Mouse (Mus musculus): Measurements from ENCODE around the gene Cdh13. TPM values are rescaled to one million over a fixed set of nuclear protein-coding genes. Genes with fewer than 3 reads are reported as not detected.

Gene Cdh13
- polyA plus RNA-seq, 1 experiment = not detected

DNA sequence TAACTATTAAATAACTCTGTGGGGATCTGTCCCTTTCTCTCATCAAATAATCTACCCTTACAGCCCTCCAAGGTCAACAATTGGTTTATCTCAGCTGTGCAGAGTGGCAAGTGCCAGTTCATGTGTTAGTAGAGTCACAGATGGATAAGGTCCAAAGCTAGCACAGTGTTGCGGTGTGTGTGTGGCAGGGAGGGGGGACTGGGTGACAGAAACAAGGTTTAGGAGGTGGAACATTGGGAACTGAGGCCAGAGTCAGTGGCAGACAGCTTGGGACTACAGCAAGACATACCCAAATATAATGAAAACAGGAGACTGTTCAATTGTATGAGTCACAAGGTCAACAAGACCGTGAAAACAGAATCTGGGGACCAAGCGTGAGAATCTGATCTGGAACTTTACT, 171.7 kb downstream of the Cdh13 start:
- Histone ChIP-seq H3K4me1 (no peaks in the 10 kb centered on the region), H3K27me3 (replicated peaks) (no peaks in the 10 kb centered on the region), H3K9me3 (peaks cover 67% of the 10 kb centered on the region), H3K36me3 (replicated peaks; ENCODE audit: low read length) (no peaks in the 10 kb centered on the region), H3K4me3 (replicated peaks) (no peak overlapping the region)
- TF ChIP-seq GATA1 (IDR thresholded peaks at IDR 0.05; ENCODE audit: borderline replicate concordance, low read length) (no peak), FLI1 (IDR thresholded peaks at IDR 0.05; ENCODE audit: low read length) (no peak)

- H3K27me3 ChIP-seq (replicated peaks) = no peaks in the 10 kb centered on the region
- H3K4me3 ChIP-seq (replicated peaks) = no peak overlapping the region
- H3K4me1 ChIP-seq = no peaks in the 10 kb centered on the region
- H3K9me3 ChIP-seq = peaks cover 96% of the 10 kb centered on the region
- H3K36me3 ChIP-seq (replicated peaks; ENCODE audit: low read length) = no peaks in the 10 kb centered on the region
- no peak for TF ChIP-seq FLI1 (IDR thresholded peaks at IDR 0.05; ENCODE audit: low read length)
- no peak for TF ChIP-seq GATA1 (IDR thresholded peaks at IDR 0.05; ENCODE audit: borderline replicate concordance, low read length)
Observed at GRCm38 (mm10) chr8:118465330-118465948, 181.9 kb downstream of the Cdh13 start.

GRCm38 (mm10) chr8:118477587-118477986, 194.1 kb downstream of the Cdh13 start:
- H3K4me1 ChIP-seq = no peaks in the 10 kb centered on the region
- no peak overlapping the region for H3K4me3 ChIP-seq (replicated peaks)
- no peaks in the 10 kb centered on the region for H3K36me3 ChIP-seq (replicated peaks; ENCODE audit: low read length)
- TF ChIP-seq FLI1 (IDR thresholded peaks at IDR 0.05; ENCODE audit: low read length) (no peak), GATA1 (IDR thresholded peaks at IDR 0.05; ENCODE audit: borderline replicate concordance, low read length) (no peak)
- no peaks in the 10 kb centered on the region for H3K27me3 ChIP-seq (replicated peaks)
- H3K9me3 ChIP-seq = peaks cover 81% of the 10 kb centered on the region

DNA sequence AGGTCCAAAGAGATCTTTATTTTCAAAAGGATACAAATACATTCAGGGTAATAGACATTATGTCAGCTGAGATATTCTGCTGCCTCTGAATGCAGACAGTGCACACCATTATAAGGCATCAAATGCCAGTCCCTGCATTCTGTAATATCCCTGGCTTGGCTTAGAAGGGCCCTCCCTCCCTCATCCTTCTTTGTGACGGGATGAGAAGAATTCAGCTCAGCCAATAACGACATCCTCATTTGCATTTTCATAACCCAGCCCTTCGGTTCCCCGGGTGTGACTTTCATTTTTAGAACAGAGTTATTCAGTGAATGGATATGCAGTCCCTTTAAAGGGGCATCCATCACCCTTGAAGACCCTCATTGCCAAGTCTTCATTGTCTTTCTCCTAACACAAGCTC, 205.2 kb downstream of the Cdh13 start:
- TF ChIP-seq GATA1 (IDR thresholded peaks at IDR 0.05; ENCODE audit: borderline replicate concordance, low read length) (no peak), FLI1 (IDR thresholded peaks at IDR 0.05; ENCODE audit: low read length) (no peak)
- Histone ChIP-seq H3K4me1 (no peaks in the 10 kb centered on the region), H3K9me3 (peaks cover 78% of the 10 kb centered on the region), H3K4me3 (replicated peaks) (no peak overlapping the region), H3K27me3 (replicated peaks) (no peaks in the 10 kb centered on the region), H3K36me3 (replicated peaks; ENCODE audit: low read length) (no peaks in the 10 kb centered on the region)

DNA sequence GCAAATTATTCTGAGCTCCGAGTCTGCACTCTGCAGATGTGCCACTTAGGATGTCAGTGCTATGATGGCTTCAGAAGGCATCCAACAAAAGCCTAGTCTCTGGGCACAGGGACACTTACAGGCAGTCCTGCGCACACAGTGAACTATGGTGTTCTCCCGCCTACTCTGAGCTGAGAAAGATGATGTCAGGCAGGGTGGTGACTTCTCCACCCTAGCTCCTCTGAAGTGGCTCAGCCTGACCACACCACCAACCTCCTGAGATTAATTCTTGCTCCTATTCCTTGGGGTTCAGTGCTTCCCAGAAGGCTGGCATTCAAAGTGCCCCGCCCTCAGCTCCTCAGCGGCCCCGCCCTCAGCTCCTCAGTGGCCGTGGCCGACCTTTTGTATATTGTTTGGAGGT, 219.0 kb downstream of the Cdh13 start:
- Histone ChIP-seq H3K9me3 (peaks cover 90% of the 10 kb centered on the region), H3K4me3 (replicated peaks) (no peak overlapping the region), H3K36me3 (replicated peaks; ENCODE audit: low read length) (no peaks in the 10 kb centered on the region), H3K4me1 (no peaks in the 10 kb centered on the region), H3K27me3 (replicated peaks) (no peaks in the 10 kb centered on the region)
- TF ChIP-seq FLI1 (IDR thresholded peaks at IDR 0.05; ENCODE audit: low read length) = no peak
- TF ChIP-seq GATA1 (IDR thresholded peaks at IDR 0.05; ENCODE audit: borderline replicate concordance, low read length) = no peak

DNA sequence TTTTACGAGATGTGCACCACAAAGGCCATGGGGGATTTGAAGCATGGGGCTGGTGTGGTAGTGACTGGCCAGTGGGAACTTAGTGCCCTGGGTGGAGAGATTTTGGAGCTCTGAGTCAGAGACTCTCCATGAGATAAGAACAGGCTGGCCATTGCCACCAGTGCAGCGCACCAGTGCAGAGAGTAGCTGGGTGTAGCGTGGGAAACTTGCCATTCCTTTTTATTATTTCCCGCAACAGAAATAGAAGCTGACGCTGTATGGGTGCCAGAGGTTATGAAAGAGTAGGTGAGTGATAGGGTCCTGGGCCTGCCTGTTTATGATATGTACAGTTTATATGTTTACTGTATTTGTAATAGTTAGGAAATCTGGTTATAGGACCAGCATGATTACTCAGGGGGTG, 225.9 kb downstream of the Cdh13 start:
- no peaks in the 10 kb centered on the region for H3K27me3 ChIP-seq (replicated peaks)
- H3K9me3 ChIP-seq = peaks cover 68% of the 10 kb centered on the region
- H3K4me3 ChIP-seq (replicated peaks) = no peak overlapping the region
- H3K4me1 ChIP-seq = no peaks in the 10 kb centered on the region
- no peaks in the 10 kb centered on the region for H3K36me3 ChIP-seq (replicated peaks; ENCODE audit: low read length)
- TF ChIP-seq FLI1 (IDR thresholded peaks at IDR 0.05; ENCODE audit: low read length) (no peak), GATA1 (IDR thresholded peaks at IDR 0.05; ENCODE audit: borderline replicate concordance, low read length) (no peak)

- Histone ChIP-seq H3K36me3 (replicated peaks; ENCODE audit: low read length) (no peaks in the 10 kb centered on the region), H3K4me3 (replicated peaks) (peak overlapping the region; percentile 42), H3K4me1 (no peaks in the 10 kb centered on the region), H3K27me3 (replicated peaks) (no peaks in the 10 kb centered on the region), H3K9me3 (peaks cover 77% of the 10 kb centered on the region)
- no peak for TF ChIP-seq GATA1 (IDR thresholded peaks at IDR 0.05; ENCODE audit: borderline replicate concordance, low read length)
- TF ChIP-seq FLI1 (IDR thresholded peaks at IDR 0.05; ENCODE audit: low read length) = no peak
Observed at GRCm38 (mm10) chr8:118513259-118513658, 229.7 kb downstream of the Cdh13 start.

DNA sequence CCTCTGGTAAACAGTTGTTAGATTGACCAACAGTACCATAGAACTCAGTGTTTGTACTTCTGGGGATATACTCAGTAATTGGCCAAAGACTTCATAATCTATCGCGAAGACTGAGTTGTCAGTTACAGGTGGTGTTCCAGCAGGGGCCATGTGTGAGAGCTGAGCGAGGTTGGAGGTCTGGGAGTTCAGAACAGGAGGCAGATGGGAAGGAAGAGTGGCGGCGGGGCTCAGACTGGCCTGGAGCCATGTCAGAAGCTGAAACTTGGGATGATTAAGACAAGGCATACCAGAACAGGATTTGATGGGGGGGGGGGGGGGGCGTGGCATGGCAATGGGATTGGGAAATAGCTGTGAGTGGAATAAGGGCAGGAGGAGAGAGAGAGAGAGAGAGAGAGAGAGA, 232.1 kb downstream of the Cdh13 start:
- TF ChIP-seq GATA1 (IDR thresholded peaks at IDR 0.05; ENCODE audit: borderline replicate concordance, low read length) (no peak), FLI1 (IDR thresholded peaks at IDR 0.05; ENCODE audit: low read length) (no peak)
- H3K27me3 ChIP-seq (replicated peaks) = no peaks in the 10 kb centered on the region
- H3K4me1 ChIP-seq = no peaks in the 10 kb centered on the region
- H3K9me3 ChIP-seq = peaks cover 79% of the 10 kb centered on the region
- H3K4me3 ChIP-seq (replicated peaks) = no peak overlapping the region
- no peaks in the 10 kb centered on the region for H3K36me3 ChIP-seq (replicated peaks; ENCODE audit: low read length)

DNA sequence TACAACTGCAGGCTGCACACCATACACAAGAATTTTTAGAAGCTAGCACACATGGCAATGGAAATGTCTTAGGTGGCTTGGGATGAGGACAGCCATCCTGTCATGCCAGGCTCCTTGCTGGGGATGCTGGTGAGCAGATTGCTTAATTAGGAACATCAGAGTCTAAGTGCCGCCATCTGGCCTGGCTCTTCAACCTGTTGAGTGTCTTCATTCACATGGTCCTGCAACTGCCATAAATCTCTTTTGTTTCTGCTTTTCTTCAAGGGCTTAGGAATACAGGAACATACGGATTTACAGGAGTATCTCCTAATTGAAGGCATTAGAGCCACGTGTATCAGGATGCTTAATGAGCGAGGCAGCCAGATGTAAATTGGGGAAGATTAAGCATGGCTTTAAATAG, 233.5 kb downstream of the Cdh13 start:
- Histone ChIP-seq H3K4me1 (no peaks in the 10 kb centered on the region), H3K4me3 (replicated peaks) (no peak overlapping the region), H3K36me3 (replicated peaks; ENCODE audit: low read length) (no peaks in the 10 kb centered on the region), H3K9me3 (peaks cover 78% of the 10 kb centered on the region), H3K27me3 (replicated peaks) (no peaks in the 10 kb centered on the region)
- TF ChIP-seq GATA1 (IDR thresholded peaks at IDR 0.05; ENCODE audit: borderline replicate concordance, low read length) (no peak), FLI1 (IDR thresholded peaks at IDR 0.05; ENCODE audit: low read length) (no peak)

- Histone ChIP-seq H3K4me3 (replicated peaks) (no peak overlapping the region), H3K9me3 (peaks cover 78% of the 10 kb centered on the region), H3K36me3 (replicated peaks; ENCODE audit: low read length) (no peaks in the 10 kb centered on the region), H3K27me3 (replicated peaks) (no peaks in the 10 kb centered on the region), H3K4me1 (no peaks in the 10 kb centered on the region)
- TF ChIP-seq FLI1 (IDR thresholded peaks at IDR 0.05; ENCODE audit: low read length) (no peak), GATA1 (IDR thresholded peaks at IDR 0.05; ENCODE audit: borderline replicate concordance, low read length) (no peak)
Observed at GRCm38 (mm10) chr8:118518030-118518741, 234.7 kb downstream of the Cdh13 start.

All from megakaryocyte, embryonic 14.5 days (primary cell).